Mouse (Mus musculus) v-Abl transformed pro-B cells (cell line): Measurements from ENCODE around the gene Rplp2.
"Not testable (repeated sequence)": the region's sequence is repeated elsewhere in the genome, so short reads cannot be mapped to it uniquely, and the experiment has no call there.

Experiments
- in situ Hi-C, 2 experiments: fragments of 400-800 bp; cut with MboI; formaldehyde crosslinking; loops; one replicate each; pipeline ENCODE4 v1.15.1; 2025; ENCODE audit not compliant: unreplicated experiment in 2 of 2

The Rplp2 gene

GRCm38 (mm10) chr7:141442199-141442598 lies 5.0 kb upstream of the Rplp2 start:
- in situ Hi-C loops: no loop called here

GRCm38 (mm10) chr7:141443081-141443821 lies 3.9 kb upstream of the Rplp2 start:
- in situ Hi-C loops: no loop called here

- in situ Hi-C loops: no loop called here
Observed at GRCm38 (mm10) chr7:141443828-141444237, 3.3 kb upstream of the Rplp2 start, which contains the start of gene Pidd1. Gene Pidd1 (minus strand): TSS chr7:141444025.

GRCm38 (mm10) chr7:141446374-141446773 lies 796 bp upstream of the Rplp2 start:
- in situ Hi-C loops: not testable (repeated sequence)

- in situ Hi-C loops: loop anchor here in 1 of 2 experiments (5.0 to 10.0 kb wide), 2 partner anchors 40 to 577 kb away; partner anchors contain the start of gene Gatd1
Observed at GRCm38 (mm10) chr7:141451928-141452327, 4.8 kb downstream of the Rplp2 start.

GRCm38 (mm10) chr7:141453636-141454035 lies 6.5 kb downstream of the Rplp2 start:
- in situ Hi-C loops: loop anchor here in 1 of 2 experiments (5.0 to 10.0 kb wide), 2 partner anchors 41 to 579 kb away; partner anchors contain the start of gene Gatd1

GRCm38 (mm10) chr7:141454967-141455551 lies 7.9 kb downstream of the Rplp2 start, which contains the start of gene Pnpla2:
Gene Pnpla2 (plus strand): TSS chr7:141455198.
- in situ Hi-C loops: loop anchor here (5.0 to 10.0 kb wide), 2 partner anchors 43 to 580 kb away; partner anchors contain the start of gene Gatd1 (in 2 of the 2)

GRCm38 (mm10) chr7:141455610-141456314 lies 8.6 kb downstream of the Rplp2 start:
- in situ Hi-C loops: loop anchor here (5.0 to 10.0 kb wide), 2 partner anchors 43 to 581 kb away; partner anchors contain the start of gene Gatd1 (in 1 of the 2)

- in situ Hi-C loops: loop anchor here (5.0 to 10.0 kb wide), 2 partner anchors 44 to 582 kb away; partner anchors contain the start of gene Gatd1 (in 1 of the 2)
Observed at GRCm38 (mm10) chr7:141456739-141457138, 9.6 kb downstream of the Rplp2 start.

GRCm38 (mm10) chr7:141457236-141457635 lies 10.1 kb downstream of the Rplp2 start:
- in situ Hi-C loops: loop anchor here (5.0 to 10.0 kb wide), 2 partner anchors 45 to 582 kb away; partner anchors contain the start of gene Gatd1 (in 1 of the 2)

GRCm38 (mm10) chr7:141457986-141458660 lies 11.0 kb downstream of the Rplp2 start:
- in situ Hi-C loops: loop anchor here (5.0 to 10.0 kb wide), 2 partner anchors 46 to 583 kb away; partner anchors contain the start of gene Gatd1 (in 1 of the 2)

- in situ Hi-C loops: loop anchor here (5.0 to 10.0 kb wide), 2 partner anchors 46 to 584 kb away; partner anchors contain the start of gene Gatd1 (in 1 of the 2)
Observed at GRCm38 (mm10) chr7:141458661-141459060, 11.5 kb downstream of the Rplp2 start.

GRCm38 (mm10) chr7:141459301-141459711 lies 12.1 kb downstream of the Rplp2 start:
- in situ Hi-C loops: loop anchor here (5.0 to 10.0 kb wide), 2 partner anchors 47 to 585 kb away; partner anchors contain the start of gene Gatd1 (in 1 of the 2)

GRCm38 (mm10) chr7:141460001-141460390 lies 12.8 kb downstream of the Rplp2 start:
- in situ Hi-C loops: no loop called here

- in situ Hi-C loops: no loop called here
Observed at GRCm38 (mm10) chr7:141460391-141461113, 13.4 kb downstream of the Rplp2 start, which contains the start of gene Cracr2b. Gene Cracr2b (plus strand): TSS chr7:141461094.

GRCm38 (mm10) chr7:141461521-141462332 lies 14.6 kb downstream of the Rplp2 start:
- in situ Hi-C loops: no loop called here

GRCm38 (mm10) chr7:141462333-141462821 lies 15.2 kb downstream of the Rplp2 start:
- in situ Hi-C loops: no loop called here
